Mouse (Mus musculus) mouse embryonic stem cell (cell line): ENCODE measurements at regions not wholly inside any gene's neighbourhood (a gene's known extent, or its start where the extent isn't known, plus 50 kb on each side); places are given as distances from the start of the nearest gene placed in this dataset.

Experiments used
- in situ Hi-C, 2 experiments: fragments of 300-500 bp; cut with MboI; formaldehyde crosslinking; loops; 1 replicate in 1 of 2; 3 replicates in 1 of 2; pipeline ENCODE4 v1.14.3; 2019 to 2020; ENCODE audit warnings: low sequenced_read_pairs in 2 of 2, low pct_unique_long_range_greater_than_20kb in 1 of 2, mixed read lengths in 1 of 2; ENCODE audit not compliant: unreplicated experiment in 1 of 2

DNA sequence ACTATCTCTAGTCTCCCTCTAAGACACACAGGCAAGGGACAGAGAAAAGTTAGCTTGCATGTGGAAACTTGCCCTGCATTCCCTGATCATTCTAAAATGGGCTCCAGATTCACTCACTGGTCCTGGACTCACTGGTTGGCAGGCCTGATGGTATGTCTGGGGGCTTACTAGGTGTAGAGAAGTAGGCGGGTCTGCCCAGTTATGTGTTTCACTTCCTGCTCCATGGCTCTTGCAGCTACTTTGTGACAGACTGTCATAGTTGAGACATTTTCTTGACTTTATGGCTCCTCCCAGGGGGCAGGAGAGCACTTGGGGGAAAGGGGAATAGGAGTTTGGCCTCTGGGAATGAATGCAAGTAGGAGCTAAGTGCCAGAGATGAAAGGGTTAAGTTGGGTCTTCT is 182.1 kb upstream of the Chrm3 start:
- in situ Hi-C loops = loop anchor here in 1 of 2 experiments (25.0 kb wide), 1 partner anchor 655 kb away; no protein-coding TSS in a partner anchor

DNA sequence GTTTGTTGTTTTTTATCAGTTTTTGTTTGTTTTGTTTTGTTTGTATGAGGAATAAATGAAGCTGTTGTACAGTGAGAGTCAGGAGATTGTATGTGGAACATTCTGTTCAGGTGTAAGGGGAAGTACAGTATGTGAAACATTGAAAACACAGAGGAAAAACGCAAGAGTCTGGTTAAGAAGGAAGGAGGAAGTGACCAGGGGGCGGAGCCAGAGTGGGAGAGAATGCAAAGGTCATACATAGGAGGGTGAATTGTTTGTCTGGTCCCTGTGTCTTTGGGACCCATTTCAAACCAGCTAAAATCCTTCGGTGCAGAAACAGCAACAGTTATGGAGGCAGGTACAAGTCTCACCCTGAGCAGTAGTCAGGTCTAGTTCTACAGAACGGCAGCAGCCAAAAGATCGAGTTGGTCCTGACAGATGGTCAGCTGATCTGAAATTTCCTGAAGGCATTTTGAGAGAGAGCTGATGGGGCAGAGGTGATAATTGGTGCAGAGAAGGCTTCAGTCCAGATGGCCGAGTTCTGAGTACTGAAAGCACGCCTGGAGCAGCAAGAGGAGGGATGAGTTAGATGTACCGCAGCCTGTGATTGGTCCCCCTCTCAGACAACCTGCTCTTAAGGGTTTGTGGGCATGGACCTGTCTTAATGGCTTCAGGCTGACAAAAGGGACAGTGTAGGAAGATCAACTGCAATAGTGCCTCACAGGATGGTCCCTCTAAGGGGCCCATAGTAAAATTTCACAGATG is 179.7 kb upstream of the Chrm3 start:
- in situ Hi-C loops = loop anchor here in 1 of 2 experiments (25.0 kb wide), 1 partner anchor 653 kb away; no protein-coding TSS in a partner anchor

DNA sequence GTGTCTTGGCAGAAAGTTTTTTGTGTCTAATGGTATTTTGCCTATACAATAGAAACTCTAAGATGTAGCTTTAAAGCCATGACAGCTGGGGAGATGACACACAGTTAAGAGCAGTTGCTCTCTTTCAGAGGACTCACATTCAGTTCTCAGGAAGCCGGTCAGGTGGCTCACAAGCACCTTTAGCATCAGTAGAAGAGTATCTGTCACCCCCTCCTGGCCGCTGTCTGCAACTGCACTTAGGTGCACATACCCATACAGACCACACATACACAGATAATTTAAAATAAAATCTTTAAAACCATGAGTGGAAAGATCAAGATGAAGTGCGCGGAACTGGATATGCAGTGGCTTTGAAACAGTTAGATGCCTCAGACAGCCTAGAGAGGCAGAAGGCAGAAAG is 178.3 kb upstream of the Chrm3 start:
- in situ Hi-C loops = loop anchor here in 1 of 2 experiments (25.0 kb wide), 1 partner anchor 652 kb away; no protein-coding TSS in a partner anchor

DNA sequence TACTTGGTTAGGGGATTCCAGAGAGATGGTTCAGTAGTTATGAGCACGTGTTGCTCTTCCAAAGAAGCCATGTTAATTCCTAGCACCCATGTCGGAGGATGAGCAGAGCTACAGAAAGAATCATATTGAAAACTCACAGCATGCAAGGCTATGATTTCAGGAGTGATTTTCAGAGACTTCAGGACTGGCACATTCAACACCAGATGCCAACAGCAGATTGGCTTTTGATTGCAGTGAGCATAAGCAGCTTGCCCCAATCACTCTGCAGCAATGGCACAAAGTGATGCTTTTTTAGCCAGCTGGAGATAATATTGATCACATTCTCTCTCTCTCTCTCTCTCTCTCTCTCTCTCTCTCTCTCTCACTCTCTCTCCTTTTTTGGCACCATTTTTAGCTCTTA is 166.6 kb upstream of the Chrm3 start:
- in situ Hi-C loops = loop anchor here in 1 of 2 experiments (25.0 kb wide), 1 partner anchor 640 kb away; no protein-coding TSS in a partner anchor

DNA sequence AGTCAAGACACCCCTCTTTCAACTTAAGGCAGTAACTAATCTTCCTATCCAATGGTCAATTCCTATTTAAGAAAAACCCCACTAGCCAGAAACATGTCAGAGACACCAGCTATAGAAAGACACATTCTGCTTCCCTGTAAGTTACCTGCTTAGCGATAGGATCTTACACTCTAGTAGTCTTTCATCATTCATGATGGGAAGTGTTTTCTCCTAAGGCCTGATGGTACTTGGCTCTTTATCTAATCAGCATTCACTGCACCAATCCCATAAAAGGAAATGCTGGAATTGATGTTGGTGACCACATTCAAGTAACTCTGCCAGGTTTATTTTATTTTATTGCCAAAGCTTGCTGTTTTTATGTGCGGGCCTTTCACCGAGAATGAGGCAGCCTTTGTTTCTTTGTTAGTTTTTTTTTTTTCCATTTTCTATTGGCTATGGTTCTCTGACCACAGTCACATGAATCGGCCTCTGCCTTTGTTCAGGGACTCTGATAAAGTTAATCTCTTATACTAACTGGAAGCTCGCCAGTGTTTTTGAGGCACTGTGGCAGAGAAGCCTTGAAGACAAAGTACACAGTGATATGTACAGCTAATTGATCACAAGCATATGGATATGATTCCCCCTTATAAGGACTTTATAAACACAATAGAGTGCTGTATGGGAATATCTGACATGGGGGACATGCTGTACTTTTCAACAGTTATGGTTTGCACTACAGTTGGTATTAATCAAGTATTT is 166.0 kb upstream of the Chrm3 start:
- in situ Hi-C loops = loop anchor here in 1 of 2 experiments (25.0 kb wide), 1 partner anchor 639 kb away; no protein-coding TSS in a partner anchor

DNA sequence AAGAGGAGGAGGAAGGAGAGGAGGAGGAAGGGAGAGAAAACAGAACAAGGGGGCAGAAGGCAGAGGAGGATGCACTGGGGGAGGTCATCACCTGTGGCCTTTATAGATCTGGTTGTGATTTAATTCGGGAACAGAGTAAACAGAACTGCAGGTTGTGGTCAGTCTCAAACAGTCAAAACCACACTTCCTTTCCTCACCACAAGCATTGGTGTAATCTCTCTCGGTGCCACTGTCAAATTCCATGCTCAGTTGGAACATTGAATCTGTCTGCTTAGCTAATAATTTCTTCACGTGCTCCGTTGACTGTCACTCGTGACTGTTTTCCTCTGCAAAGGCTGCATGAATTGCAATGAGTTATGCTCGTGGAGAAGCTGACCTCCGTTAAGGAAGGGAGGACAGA is 143.6 kb upstream of the Chrm3 start:
- in situ Hi-C loops = no loop called here

DNA sequence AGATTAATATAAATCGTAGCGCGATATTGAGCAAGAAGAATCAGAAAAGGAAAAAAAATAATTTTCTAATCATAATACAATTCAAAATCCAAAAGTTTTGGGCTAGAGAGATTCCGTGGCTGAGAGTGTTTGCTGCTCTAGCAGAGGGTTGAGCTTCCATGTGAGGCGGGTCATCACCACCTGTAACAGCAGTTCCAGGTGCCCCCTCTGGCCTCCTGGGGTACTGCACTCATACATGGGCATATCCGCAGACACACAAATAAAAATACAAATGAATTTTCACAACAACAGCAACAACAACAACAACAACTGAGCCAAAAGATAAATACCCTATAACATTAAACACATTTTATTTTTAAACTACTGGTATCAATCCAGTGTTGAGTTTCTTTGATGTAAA is 94.7 kb upstream of the Chrm3 start:
- in situ Hi-C loops = no loop called here

DNA sequence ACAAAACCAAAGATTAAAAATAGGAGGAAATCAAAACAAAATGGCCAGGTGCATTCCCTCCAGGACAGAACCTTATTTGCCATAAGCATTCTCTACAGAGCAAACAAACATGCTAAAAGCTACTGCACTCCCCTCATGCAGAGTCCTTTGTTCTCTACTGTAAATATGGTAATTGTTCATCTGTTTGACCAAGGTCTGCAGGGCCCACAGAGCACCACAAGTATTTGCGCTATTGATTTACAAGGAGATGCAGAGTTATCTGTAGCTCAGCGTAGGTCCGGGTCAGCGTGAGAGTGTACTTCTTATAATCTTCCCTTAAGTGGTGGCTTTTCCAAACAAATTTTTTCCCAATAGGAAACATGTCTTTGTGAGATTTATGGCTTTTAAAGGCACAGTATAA is 94.0 kb upstream of the Chrm3 start:
- in situ Hi-C loops = no loop called here

DNA sequence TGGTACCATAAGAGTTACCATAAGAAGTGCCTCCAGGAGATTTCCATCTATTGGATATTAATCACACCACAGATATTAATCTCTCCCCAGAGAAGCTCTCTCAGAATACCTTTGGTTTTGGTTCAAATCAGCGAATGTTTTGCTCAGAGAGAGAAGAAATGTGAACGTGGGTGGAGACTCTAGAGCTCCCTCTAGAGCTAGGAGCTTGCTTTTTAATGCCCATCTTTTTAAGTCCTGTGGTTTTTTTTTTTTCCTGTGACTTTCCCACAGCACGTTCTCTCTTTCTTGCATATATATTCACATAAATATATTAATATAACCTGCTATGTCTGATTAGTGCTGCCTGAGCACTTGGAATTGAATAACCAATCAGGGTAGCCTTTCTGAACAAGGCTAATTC is 90.4 kb upstream of the Chrm3 start:
- in situ Hi-C loops = no loop called here

DNA sequence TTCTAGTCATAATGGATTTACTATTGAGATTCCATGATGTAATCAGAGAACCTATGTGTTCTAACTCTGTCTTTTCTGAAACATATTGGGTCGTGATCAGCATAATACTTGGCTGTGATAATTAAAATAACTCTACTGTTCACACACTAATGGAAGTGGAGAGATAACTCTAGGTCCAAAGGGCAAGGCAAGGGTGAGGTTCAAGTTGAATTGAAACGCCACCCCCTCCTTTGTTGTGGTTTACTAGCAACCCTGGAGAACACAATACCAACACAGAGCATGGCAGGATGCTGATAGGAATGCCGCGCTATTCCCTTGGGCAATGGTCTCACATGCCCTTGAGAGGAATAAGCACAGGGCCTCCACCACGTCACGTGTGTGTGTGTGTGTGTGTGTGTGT is 88.9 kb upstream of the Chrm3 start:
- in situ Hi-C loops = no loop called here

DNA sequence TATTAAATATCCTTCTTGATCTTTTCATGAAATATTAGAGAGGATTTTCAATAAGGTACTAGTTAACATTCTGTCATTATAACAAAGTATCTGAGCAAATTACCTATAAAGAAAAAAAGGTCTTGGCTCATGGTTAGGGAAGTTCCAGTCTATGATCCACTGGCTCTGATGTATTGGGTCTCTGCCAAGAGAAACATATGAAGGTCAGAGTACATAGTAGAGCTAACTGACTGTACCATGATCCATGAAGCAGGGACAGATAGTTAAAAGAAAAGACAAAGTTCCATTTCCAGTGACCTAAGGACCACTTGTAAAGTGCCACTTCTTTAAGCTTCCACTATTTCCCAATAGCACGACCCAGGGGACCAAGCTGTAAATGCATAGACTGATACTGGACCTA is 87.2 kb upstream of the Chrm3 start:
- in situ Hi-C loops = no loop called here

DNA sequence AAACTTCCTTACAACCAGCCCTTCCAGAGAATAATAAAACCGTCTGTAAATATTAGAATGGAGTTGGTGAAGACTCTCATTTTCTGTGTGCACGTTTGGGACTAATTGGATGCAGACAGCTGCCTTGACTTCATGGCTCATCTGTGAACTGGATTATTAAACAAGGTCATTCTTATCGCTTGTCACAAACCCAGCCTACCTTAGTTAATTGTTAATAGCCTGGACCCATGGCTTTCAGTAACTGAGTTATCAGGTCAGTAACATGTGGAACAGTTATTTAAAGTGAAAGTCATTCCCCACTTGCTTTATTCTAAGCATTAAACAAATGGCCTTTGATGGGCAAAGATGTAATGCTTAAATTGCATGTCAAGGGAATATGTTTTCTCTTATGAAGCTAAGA is 85.0 kb upstream of the Chrm3 start:
- in situ Hi-C loops = no loop called here
